Mouse (Mus musculus): ENCODE data around the gene Hgd. TPM values are rescaled to one million over a fixed set of nuclear protein-coding genes. Genes with fewer than 3 reads are reported as not detected.
"Not testable (repeated sequence)": the region's sequence is repeated elsewhere in the genome, so short reads cannot be mapped to it uniquely, and the experiment has no call there.

Gene Hgd
- total RNA-seq, 2 experiments from 2014 or later = 0.12 TPM; not detected in 1

- DNase-seq = no peak
- intact Hi-C loops (cut with DNase I) = no loop called here
Measured at GRCm38 (mm10) chr16:37626388-37626949, 46.5 kb downstream of the Hgd start.

- intact Hi-C loops (cut with DNase I) = no loop called here
- no peak for DNase-seq
Measured at GRCm38 (mm10) chr16:37628336-37628735, 48.4 kb downstream of the Hgd start.

GRCm38 (mm10) chr16:37629011-37629410 lies 49.1 kb downstream of the Hgd start:
- no peak for DNase-seq
- intact Hi-C loops (cut with DNase I) = no loop called here

GRCm38 (mm10) chr16:37634578-37634977 lies 54.6 kb downstream of the Hgd start:
- DNase-seq = no peak
- intact Hi-C loops (cut with DNase I) = no loop called here

GRCm38 (mm10) chr16:37635095-37635494 lies 55.1 kb downstream of the Hgd start:
- intact Hi-C loops (cut with DNase I) = no loop called here
- no peak for DNase-seq

- intact Hi-C loops (cut with DNase I) = loop anchor here (1.0 kb wide), 1 partner anchor 289 kb away; no protein-coding TSS in a partner anchor
- peak; percentile 19 to 40 for DNase-seq
Measured at GRCm38 (mm10) chr16:37636107-37636506, 56.2 kb downstream of the Hgd start.

GRCm38 (mm10) chr16:37637802-37638201 lies 57.8 kb downstream of the Hgd start:
- DNase-seq = no peak
- intact Hi-C loops (cut with DNase I) = no loop called here

- DNase-seq = not testable (repeated sequence)
Measured at GRCm38 (mm10) chr16:37640522-37640921, 60.6 kb downstream of the Hgd start.

GRCm38 (mm10) chr16:37644486-37644885 lies 64.5 kb downstream of the Hgd start:
- no peak for DNase-seq
- intact Hi-C loops (cut with DNase I) = no loop called here

More at GRCm38 (mm10) chr16:37640522-37640921, 60.6 kb downstream of the Hgd start:
- intact Hi-C loops (cut with DNase I) = not testable (repeated sequence)

GRCm38 (mm10) chr16:37645211-37645610 lies 65.3 kb downstream of the Hgd start:
- DNase-seq = no peak
- intact Hi-C loops (cut with DNase I) = no loop called here

GRCm38 (mm10) chr16:37645799-37646198 lies 65.8 kb downstream of the Hgd start:
- no peak for DNase-seq
- intact Hi-C loops (cut with DNase I) = no loop called here

- intact Hi-C loops (cut with DNase I) = no loop called here
- DNase-seq = no peak
Measured at GRCm38 (mm10) chr16:37647067-37647466, 67.1 kb downstream of the Hgd start.

- intact Hi-C loops (cut with DNase I) = no loop called here
- DNase-seq = no peak
Measured at GRCm38 (mm10) chr16:37647936-37648335, 68.0 kb downstream of the Hgd start.

GRCm38 (mm10) chr16:37649068-37649467 lies 69.1 kb downstream of the Hgd start:
- intact Hi-C loops (cut with DNase I) = no loop called here
- no peak for DNase-seq

- DNase-seq = no peak
- intact Hi-C loops (cut with DNase I) = loop anchor here (5.0 kb wide), 1 partner anchor 109 kb away; no protein-coding TSS in a partner anchor
Measured at GRCm38 (mm10) chr16:37651467-37651866, 71.5 kb downstream of the Hgd start.

GRCm38 (mm10) chr16:37652654-37653053 lies 72.7 kb downstream of the Hgd start:
- intact Hi-C loops (cut with DNase I) = loop anchor here (5.0 kb wide), 1 partner anchor 110 kb away; no protein-coding TSS in a partner anchor
- DNase-seq = no peak

- intact Hi-C loops (cut with DNase I) = loop anchor here (5.0 kb wide), 1 partner anchor 111 kb away; no protein-coding TSS in a partner anchor
- no peak for DNase-seq
Measured at GRCm38 (mm10) chr16:37653058-37653457, 73.1 kb downstream of the Hgd start.

- intact Hi-C loops (cut with DNase I) = loop anchor here (5.0 kb wide), 1 partner anchor 112 kb away; no protein-coding TSS in a partner anchor
Measured at GRCm38 (mm10) chr16:37653731-37654657, 74.0 kb downstream of the Hgd start, which contains the start of gene Ndufb4. TSS of gene Ndufb4 (minus strand) at chr16:37654453.

GRCm38 (mm10) chr16:37654831-37655455 lies 75.0 kb downstream of the Hgd start:
- DNase-seq = no peak
- intact Hi-C loops (cut with DNase I) = loop anchor here (5.0 kb wide), 1 partner anchor 113 kb away; no protein-coding TSS in a partner anchor

More at GRCm38 (mm10) chr16:37653731-37654657, 74.0 kb downstream of the Hgd start, which contains the start of gene Ndufb4:
- DNase-seq = peak; percentile 95 to 96

- no peak for DNase-seq
- intact Hi-C loops (cut with DNase I) = no loop called here
Measured at GRCm38 (mm10) chr16:37655756-37656347, 75.9 kb downstream of the Hgd start.
